Mouse (Mus musculus) liver, postnatal 0 days (tissue): ENCODE data around the gene Lipt1.

Experiments
- CTCF ChIP-seq: sonication (generic); IDR thresholded peaks from 2 replicates; pipeline ENCODE4 v1.5.1; 2016; ENCODE audit warnings: antibody characterized with exemption, low read depth
- EP300 ChIP-seq: IDR thresholded peaks from 2 replicates; pipeline ENCODE4 v1.6.1; 2016; ENCODE audit warnings: antibody characterized with exemption, low read depth, mild to moderate bottlenecking

GRCm38 (mm10) chr1:37889206-37889605, 17.7 kb downstream of the Lipt1 start:
- TF ChIP-seq CTCF (no peak), EP300 (no peak)
